Mouse (Mus musculus) MEL (cell line): Measurements from ENCODE around the gene Cltc. TPM values are rescaled to one million over a fixed set of nuclear protein-coding genes. Genes with fewer than 3 reads are reported as not detected.

Experiments used
- DNase-seq: peaks from one replicate; pipeline ENCODE4 v3.0.0; 2011; ENCODE audit warnings: low read depth, low spot score
- H3K27ac ChIP-seq: 2 replicates; pipeline ENCODE4 v1.5.1; 2012; ENCODE audit warnings: low read depth, mild to moderate bottlenecking, control low read depth, low read length, moderate library complexity; ENCODE audit not compliant: control insufficient read depth
- H3K27me3 ChIP-seq, 2 experiments: fragments of 150-350 bp in 1 of 2; sonication (generic) in 1 of 2; 2 replicates each; pipeline ENCODE4 v1.6.1; 2012; ENCODE audit warnings: low read length in 2 of 2, mild to moderate bottlenecking in 2 of 2, improper control_type of control experiment in 1 of 2, moderate library complexity in 1 of 2; ENCODE audit not compliant: insufficient read depth in 2 of 2, control insufficient read depth in 1 of 2
- H3K36me3 ChIP-seq, 2 experiments: 2 replicates each; pipeline ENCODE4 v1.6.1; 2012 to 2014; ENCODE audit warnings: low read length in 2 of 2, improper control_type of control experiment in 1 of 2, inconsistent platforms in 1 of 2, mild to moderate bottlenecking in 1 of 2; ENCODE audit not compliant: insufficient read depth in 2 of 2, control insufficient read depth in 1 of 2
- H3K4me1 ChIP-seq, 2 experiments: fragments of 150-350 bp in 1 of 2; sonication (generic) in 1 of 2; 2 replicates each; pipeline ENCODE4 v1.6.1; 2012; ENCODE audit warnings: low read length in 2 of 2, improper control_type of control experiment in 1 of 2, mild to moderate bottlenecking in 1 of 2; ENCODE audit not compliant: insufficient read depth in 2 of 2, control insufficient read depth in 1 of 2
- H3K4me3 ChIP-seq, 2 experiments: fragments of 150-350 bp in 1 of 2; sonication (generic) in 1 of 2; 2 replicates each; pipeline ENCODE4 v1.5.1; 2012; ENCODE audit warnings: low read depth in 2 of 2, low read length in 2 of 2, mild to moderate bottlenecking in 2 of 2, moderate library complexity in 2 of 2, control low read depth in 1 of 2, improper control_type of control experiment in 1 of 2; ENCODE audit not compliant: control insufficient read depth in 1 of 2, insufficient read depth in 1 of 2
- H3K79me2 ChIP-seq: 2 replicates; pipeline ENCODE4 v1.6.1; 2012; ENCODE audit warnings: mild to moderate bottlenecking, low read length, moderate library complexity; ENCODE audit not compliant: control insufficient read depth, poor library complexity, insufficient read depth
- H3K9ac ChIP-seq: 2 replicates; pipeline ENCODE4 v1.6.1; 2012; ENCODE audit warnings: low read depth, mild to moderate bottlenecking, control low read depth, low read length, moderate library complexity; ENCODE audit not compliant: control insufficient read depth, poor library complexity, severe bottlenecking
- H3K9me3 ChIP-seq: fragments of 150-350 bp; sonication (generic); replicated peaks from 2 replicates; pipeline ENCODE4 v1.6.1; 2012; ENCODE audit warnings: mild to moderate bottlenecking, low read length, improper control_type of control experiment, moderate library complexity; ENCODE audit not compliant: insufficient read depth
- BHLHE40 ChIP-seq: IDR thresholded peaks from 2 replicates; pipeline ENCODE4 v1.6.1; 2012; ENCODE audit warnings: low read depth, mild to moderate bottlenecking, inconsistent platforms, low read length, improper control_type of control experiment, borderline replicate concordance
- CHD2 ChIP-seq: IDR thresholded peaks from 2 replicates; pipeline ENCODE4 v1.6.1; 2011; ENCODE audit warnings: low read length, improper control_type of control experiment
- CTCF ChIP-seq, 3 experiments: IDR thresholded peaks in 2 of 3; conservative IDR thresholded peaks in 1 of 3; 2 replicates each; pipeline ENCODE4 v1.5.1; 2011 to 2012; ENCODE audit warnings: low read length in 3 of 3, low read depth in 2 of 3, mild to moderate bottlenecking in 2 of 3, improper control_type of control experiment in 1 of 3, inconsistent platforms in 1 of 3, mixed read lengths in 1 of 3, moderate library complexity in 1 of 3; ENCODE audit not compliant: control insufficient read depth in 1 of 3, insufficient read depth in 1 of 3, poor library complexity in 1 of 3, severe bottlenecking in 1 of 3
- E2F4 ChIP-seq: IDR thresholded peaks from 2 replicates; pipeline ENCODE4 v1.6.1; 2011; ENCODE audit warnings: low read depth, low read length, improper control_type of control experiment, borderline replicate concordance
- EP300 ChIP-seq, 2 experiments: IDR thresholded peaks; 2 replicates each; pipeline ENCODE4 v1.6.1; 2011; ENCODE audit warnings: improper control_type of control experiment in 2 of 2, low read length in 2 of 2, low read depth in 1 of 2, mild to moderate bottlenecking in 1 of 2
- GABPA ChIP-seq: IDR thresholded peaks from 2 replicates; pipeline ENCODE4 v1.6.1; 2012; ENCODE audit warnings: low read depth, mild to moderate bottlenecking, inconsistent platforms, low read length, improper control_type of control experiment, moderate library complexity
- GATA1 ChIP-seq: IDR thresholded peaks from 2 replicates; pipeline ENCODE4 v1.6.1; 2011; ENCODE audit warnings: low read depth, low read length, improper control_type of control experiment
- HCFC1 ChIP-seq: IDR thresholded peaks from 2 replicates; pipeline ENCODE4 v1.6.1; 2012; ENCODE audit warnings: low read depth, mild to moderate bottlenecking, inconsistent platforms, low read length, improper control_type of control experiment, moderate library complexity
- JUND ChIP-seq: IDR thresholded peaks from 2 replicates; pipeline ENCODE4 v1.6.1; 2011; ENCODE audit warnings: low read depth, mild to moderate bottlenecking, improper control_type of control experiment, low read length
- NELFE ChIP-seq: IDR thresholded peaks from 2 replicates; pipeline ENCODE4 v1.6.1; 2011; ENCODE audit warnings: low read depth, low read length, improper control_type of control experiment
- NRF1 ChIP-seq: IDR thresholded peaks from 2 replicates; pipeline ENCODE4 v1.6.1; 2014; ENCODE audit warnings: low read depth, mild to moderate bottlenecking, inconsistent platforms, low read length, improper control_type of control experiment, moderate library complexity; ENCODE audit not compliant: poor library complexity, insufficient read depth, severe bottlenecking
- POLR2A ChIP-seq, 2 experiments: IDR thresholded peaks; 2 replicates each; pipeline ENCODE4 v1.6.1; 2011 to 2012; ENCODE audit warnings: low read length in 2 of 2, mild to moderate bottlenecking in 2 of 2, control low read depth in 1 of 2, improper control_type of control experiment in 1 of 2, low read depth in 1 of 2, moderate library complexity in 1 of 2; ENCODE audit not compliant: control insufficient read depth in 1 of 2, insufficient read depth in 1 of 2, poor library complexity in 1 of 2
- POLR2AphosphoS5 ChIP-seq: IDR thresholded peaks from 2 replicates; pipeline ENCODE4 v1.6.1; 2012; ENCODE audit warnings: low read depth, borderline replicate concordance, mild to moderate bottlenecking, inconsistent platforms, low read length, moderate library complexity, mixed read lengths
- SIN3A ChIP-seq: IDR thresholded peaks from 2 replicates; pipeline ENCODE4 v1.6.1; 2012; ENCODE audit warnings: low read length, improper control_type of control experiment, inconsistent platforms
- TBP ChIP-seq: IDR thresholded peaks from 2 replicates; pipeline ENCODE4 v1.8.0; 2011; ENCODE audit warnings: low read depth, low read length, improper control_type of control experiment
- TCF12 ChIP-seq: IDR thresholded peaks from 2 replicates; pipeline ENCODE4 v1.6.1; 2014; ENCODE audit warnings: low read depth, mild to moderate bottlenecking, inconsistent platforms, low read length, improper control_type of control experiment, moderate library complexity
- USF1 ChIP-seq: IDR thresholded peaks from 2 replicates; pipeline ENCODE4 v1.6.1; 2014; ENCODE audit warnings: low read depth, mild to moderate bottlenecking, inconsistent platforms, low read length, improper control_type of control experiment, moderate library complexity
- ZKSCAN1 ChIP-seq: IDR thresholded peaks from 2 replicates; pipeline ENCODE4 v1.6.1; 2012; ENCODE audit warnings: low read depth, mild to moderate bottlenecking, inconsistent platforms, low read length, improper control_type of control experiment, moderate library complexity
- polyA plus RNA-seq, 2 experiments: library from polyadenylated mRNA; stranded (reverse) in 1 of 2; unstranded in 1 of 2; fragments of >175 nt in 1 of 2; fragments of >200 nt in 1 of 2; gene quantifications; 2 replicates each; pipeline versions ENCODE4 v1.2.1 to v1.2.4; 2012; ENCODE audit warnings: low replicate concordance in 2 of 2, low read depth in 1 of 2; ENCODE audit not compliant: insufficient read length in 2 of 2, insufficient read depth in 1 of 2, missing spikeins in 1 of 2
- total RNA-seq: library from RNA; depleted of rRNA; stranded (reverse); fragments of 300-350 nt; gene quantifications from 2 replicates; pipeline ENCODE4 v1.2.3, GENCODE M21; 2012

The Cltc gene
- total and polyA plus RNA-seq, 3 experiments, result 149 to 300 (median 205) TPM

DNA sequence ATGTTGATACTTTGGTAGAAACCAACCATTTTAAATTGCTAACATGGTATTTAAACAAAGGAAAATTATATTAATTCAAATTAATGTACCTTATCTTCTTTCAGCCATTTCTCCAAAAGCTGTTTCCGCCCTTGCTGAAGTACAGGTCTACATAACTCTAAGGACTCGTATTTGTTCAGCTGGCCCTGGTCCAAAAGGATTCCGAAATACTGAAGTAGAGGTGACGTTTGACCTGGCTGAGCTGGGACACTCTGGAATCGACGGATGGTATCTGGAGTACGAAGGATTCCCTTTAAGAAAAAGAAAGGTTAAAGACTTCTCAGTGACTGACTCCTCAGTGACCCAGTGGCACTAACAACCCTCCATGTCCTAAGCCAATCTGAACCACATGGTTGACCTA is 32.4 kb downstream of the Cltc start:
- TF ChIP-seq POLR2A (IDR thresholded peaks at IDR 0.05; ENCODE audit: control insufficient read depth in 1 of 2, insufficient read depth in 1 of 2, low read depth in 1 of 2, low read length in 2 of 2, poor library complexity in 1 of 2) (no peak), JUND (no peak), HCFC1 (no peak), GABPA (no peak), CHD2 (no peak), POLR2AphosphoS5 (no peak), NRF1 (no peak), EP300 (IDR thresholded peaks at IDR 0.05; ENCODE audit: low read depth in 1 of 2, low read length in 2 of 2) (no peak), CTCF (IDR thresholded peaks at IDR 0.05 in 2 of 3, conservative IDR thresholded peaks at IDR 0.05 in 1 of 3; ENCODE audit: control insufficient read depth in 1 of 3, insufficient read depth in 1 of 3, low read depth in 2 of 3, low read length in 3 of 3, poor library complexity in 1 of 3, severe bottlenecking in 1 of 3) (no peak), TBP (no peak)
- Histone ChIP-seq H3K4me3 (no peak overlapping the region), H3K9ac (no peak overlapping the region), H3K79me2 (peaks cover 2% of the 10 kb centered on the region; the same call in 1 of the 2 replicates), H3K9me3 (no peaks in the 10 kb centered on the region), H3K27ac (no peak overlapping the region), H3K27me3 (no peaks in the 10 kb centered on the region), H3K36me3 (peaks cover 23 to 93% of the 10 kb centered on the region in 2 experiments), H3K4me1 (peaks cover 3 to 21% of the 10 kb centered on the region in 2 experiments; a peak in 3 of 4 replicates)
- DNase-seq, result no peak

DNA sequence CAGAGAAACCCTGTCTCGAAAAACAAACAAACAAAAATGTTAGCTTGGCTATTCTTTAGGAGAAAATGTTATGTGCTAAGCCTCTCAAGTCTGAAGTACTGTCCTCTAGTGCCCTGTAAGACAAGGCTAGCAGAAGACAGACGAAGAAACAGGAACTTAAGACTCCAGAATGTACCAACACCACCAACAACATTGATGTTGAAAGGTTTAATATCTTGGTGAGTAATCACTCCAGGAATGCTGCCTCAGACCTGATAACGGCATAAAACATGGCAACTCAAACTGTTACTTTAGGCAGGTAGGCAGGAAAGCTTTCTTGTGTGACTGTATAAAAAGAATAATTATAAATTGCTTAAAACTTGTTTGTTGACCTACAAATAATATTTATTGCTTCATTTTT is 33.4 kb downstream of the Cltc start:
- Histone ChIP-seq H3K36me3 (peaks cover 27 to 89% of the 10 kb centered on the region in 2 experiments), H3K4me3 (no peak overlapping the region), H3K79me2 (peaks cover 2% of the 10 kb centered on the region; the same call in 1 of the 2 replicates), H3K9ac (no peak overlapping the region), H3K4me1 (peaks cover 3 to 21% of the 10 kb centered on the region in 2 experiments; a peak in 3 of 4 replicates), H3K27ac (no peak overlapping the region), H3K9me3 (no peaks in the 10 kb centered on the region), H3K27me3 (no peaks in the 10 kb centered on the region)
- no peak for TF ChIP-seq NELFE
- TF ChIP-seq GATA1, result peak; percentile 67
- TF ChIP-seq BHLHE40, result no peak
- peak; percentile 51; the same call in 1 of the 2 replicates for TF ChIP-seq TCF12
- no peak for TF ChIP-seq ZKSCAN1
- peak; percentile 51 to 72 for TF ChIP-seq EP300 (IDR thresholded peaks at IDR 0.05; ENCODE audit: low read depth in 1 of 2, low read length in 2 of 2)
- no peak for TF ChIP-seq POLR2AphosphoS5
- no peak for TF ChIP-seq USF1
- TF ChIP-seq SIN3A, result no peak
- TF ChIP-seq E2F4, result no peak
- peak; percentile 65 for DNase-seq
